Mouse (Mus musculus) midbrain, embryonic 16.5 days (tissue): ENCODE measurements around the gene Grid2. TPM values are rescaled to one million over a fixed set of nuclear protein-coding genes. Genes with fewer than 3 reads are reported as not detected.

Experiments
- ATAC-seq: fragments of 200-750 bp; cut with Nextera tagmentation; 2 replicates; pipeline ENCODE4 v1.8.0; 2017; ENCODE audit warnings: moderate TSS enrichment
- H3K27ac ChIP-seq: fragments of 300-500 bp; sonication (generic); 2 replicates; pipeline ENCODE4 v1.5.1; 2014; ENCODE audit warnings: mild to moderate bottlenecking, low read length, mixed read lengths
- H3K27me3 ChIP-seq: fragments of 300-500 bp; sonication (generic); 2 replicates; pipeline ENCODE4 v1.6.1; 2014; ENCODE audit warnings: low read depth, low read length, mixed read lengths; ENCODE audit not compliant: control insufficient read depth, insufficient read depth
- H3K36me3 ChIP-seq: fragments of 300-500 bp; sonication (generic); 2 replicates; pipeline ENCODE4 v1.6.1; 2014; ENCODE audit warnings: mild to moderate bottlenecking, low read length, moderate library complexity, mixed read lengths; ENCODE audit not compliant: control insufficient read depth, insufficient read depth
- H3K4me1 ChIP-seq: fragments of 300-500 bp; sonication (generic); 2 replicates; pipeline ENCODE4 v1.6.1; 2014; ENCODE audit warnings: mild to moderate bottlenecking, low read length, mixed read lengths; ENCODE audit not compliant: control insufficient read depth, insufficient read depth
- H3K4me2 ChIP-seq: fragments of 300-500 bp; sonication (generic); 2 replicates; pipeline ENCODE4 v1.6.1; 2014; ENCODE audit warnings: mild to moderate bottlenecking, low read length, mixed read lengths
- H3K4me3 ChIP-seq: fragments of 300-500 bp; sonication (generic); 2 replicates; pipeline ENCODE4 v1.5.1; 2014; ENCODE audit warnings: low read depth, mild to moderate bottlenecking, low read length, moderate library complexity, mixed read lengths
- H3K9ac ChIP-seq: fragments of 300-500 bp; sonication (generic); 2 replicates; pipeline ENCODE4 v1.6.1; 2014; ENCODE audit warnings: low read depth, low read length, mixed read lengths
- H3K9me3 ChIP-seq: fragments of 300-500 bp; sonication (generic); replicated peaks from 2 replicates; pipeline ENCODE4 v1.6.1; 2014; ENCODE audit warnings: mild to moderate bottlenecking, low read length, mixed read lengths; ENCODE audit not compliant: control insufficient read depth, poor library complexity, severe bottlenecking
- WGBS: fragments of 180-500 bp; shearing (Covaris S2); extraction: QIAGEN DNeasy Blood & Tissue Kit; methylation state at CpG from one replicate; pipeline ENCODE4 v1.1.7; 2014; 5-methylcytosine and 5-hydroxymethylcytosine counted together
- polyA plus RNA-seq: library from polyadenylated mRNA; unstranded; fragments of >200 nt; fragmentation: Nextera tagmentation; extraction: Ambion mirVana; gene quantifications from 2 replicates; pipeline ENCODE4 v1.2.1, GENCODE M21; 2015

Grid2 gene
- polyA plus RNA-seq, 1 experiment from 2014 or later: 13.8 TPM

- WGBS: 1% methylated on average over 4 of the region's 4 CpGs
- Histone ChIP-seq H3K27me3 (peaks cover 45% of the 10 kb centered on the region), H3K4me2 (no peak overlapping the region), H3K9me3 (no peaks in the 10 kb centered on the region), H3K27ac (no peak overlapping the region), H3K4me3 (no peak overlapping the region), H3K9ac (no peak overlapping the region), H3K4me1 (peaks cover 26% of the 10 kb centered on the region), H3K36me3 (no peaks in the 10 kb centered on the region)
- ATAC-seq: no peak
Measured at GRCm38 (mm10) chr6:64733311-64733710, 1477.6 kb downstream of the Grid2 start.

- H3K9ac ChIP-seq: peak overlapping the region; percentile 61
- peak; percentile 80 for ATAC-seq
- no peaks in the 10 kb centered on the region for H3K36me3 ChIP-seq
- peaks cover 41% of the 10 kb centered on the region for H3K27me3 ChIP-seq
- H3K4me1 ChIP-seq: peaks cover 13% of the 10 kb centered on the region
- no peaks in the 10 kb centered on the region for H3K9me3 ChIP-seq
- peak overlapping the region; percentile 99 for H3K4me2 ChIP-seq
- no peak overlapping the region for H3K27ac ChIP-seq
- WGBS: under 1% methylated on average over 54 of the region's 54 CpGs
- H3K4me3 ChIP-seq: peak overlapping the region; percentile 52
Measured at GRCm38 (mm10) chr6:64734441-64735320, 1479.0 kb downstream of the Grid2 start.

GRCm38 (mm10) chr6:64736317-64736716 is 1480.6 kb downstream of the Grid2 start:
- H3K9ac ChIP-seq: no peak overlapping the region
- peaks cover 9% of the 10 kb centered on the region for H3K4me1 ChIP-seq
- 74% methylated on average over 4 of the region's 4 CpGs for WGBS
- no peak overlapping the region for H3K4me3 ChIP-seq
- peaks cover 36% of the 10 kb centered on the region for H3K27me3 ChIP-seq
- H3K4me2 ChIP-seq: no peak overlapping the region
- no peak overlapping the region for H3K27ac ChIP-seq
- no peak for ATAC-seq
- no peaks in the 10 kb centered on the region for H3K9me3 ChIP-seq
- H3K36me3 ChIP-seq: no peaks in the 10 kb centered on the region

- no peak overlapping the region for H3K4me3 ChIP-seq
- no peaks in the 10 kb centered on the region for H3K36me3 ChIP-seq
- WGBS: 87% methylated on average over 2 of the region's 2 CpGs
- no peak overlapping the region for H3K4me2 ChIP-seq
- ATAC-seq: no peak
- H3K4me1 ChIP-seq: no peaks in the 10 kb centered on the region
- no peak overlapping the region for H3K9ac ChIP-seq
- H3K9me3 ChIP-seq: no peaks in the 10 kb centered on the region
- H3K27me3 ChIP-seq: no peaks in the 10 kb centered on the region
- H3K27ac ChIP-seq: no peak overlapping the region
Measured at GRCm38 (mm10) chr6:64742915-64743489, 1487.3 kb downstream of the Grid2 start.
